In the genomic region with DNA sequence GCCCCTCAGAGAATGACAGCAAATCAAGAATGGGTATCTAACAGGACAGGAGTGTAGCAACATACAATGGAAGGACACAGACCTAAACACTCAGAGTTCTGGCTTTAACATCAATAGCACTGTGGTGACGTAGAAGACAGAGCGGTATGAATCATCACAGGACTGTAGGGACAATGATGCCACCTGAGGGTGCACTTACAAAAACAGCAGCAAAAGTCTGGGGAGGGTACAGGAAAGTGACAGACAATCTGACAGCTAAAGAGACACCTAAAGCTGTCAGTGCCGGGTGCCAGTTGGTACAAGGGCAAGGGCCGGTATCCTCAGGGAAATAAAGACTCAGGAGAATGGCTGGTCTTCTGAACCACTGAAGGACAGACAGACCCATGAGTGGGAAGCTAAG, we compare ENCODE assay signal across 23 mouse cellular contexts.
A peak's percentile ranks its signal among the peaks of the same experiment; 100 is the strongest.
DNase-seq lines count a peak whose midpoint lies in the region; ATAC-seq and TF ChIP-seq lines count a peak whose summit lies in the region.
"Had no signal": no experiment of that assay in that cellular context is flagged by ENCODE, and none has a peak within 500 bp of the region (broad histone marks: within the 10 kb centered on the region; RNA-seq: fewer than 3 reads in every experiment).

No protein-coding gene starts in this region.

- H3K27me3 ChIP-seq in cerebellum, adult 2 months (ENCODE audit: control insufficient read depth, insufficient read depth, low read length), result no peaks in the 10 kb centered on the region
- no peaks in the 10 kb centered on the region for H3K27me3 ChIP-seq in hindbrain, embryonic 10.5 days (ENCODE audit: insufficient read depth, poor library complexity, severe bottlenecking)
- H3K27me3 ChIP-seq in hindbrain, embryonic 14.5 days (ENCODE audit: control insufficient read depth, insufficient read depth, low read length), result no peaks in the 10 kb centered on the region
- no peaks in the 10 kb centered on the region for H3K27me3 ChIP-seq in lung, postnatal 0 days (replicated peaks; ENCODE audit: insufficient read depth, low read length)
- H3K27me3 ChIP-seq: limb, embryonic 13.5 days; liver, embryonic 13.5 days; neural tube, embryonic 13.5 days; stomach, embryonic 15.5 days had no signal

- no peak for TF ChIP-seq EP300 in lung, postnatal 0 days (IDR thresholded peaks at IDR 0.05)

- H3K4me3 ChIP-seq in cerebellum, adult 2 months (replicated peaks; ENCODE audit: insufficient read depth, low read depth, low read length), result no peak overlapping the region
- no peak overlapping the region for H3K4me3 ChIP-seq in hindbrain, embryonic 10.5 days
- H3K4me3 ChIP-seq in hindbrain, embryonic 14.5 days (replicated peaks; ENCODE audit: low read length), result no peak overlapping the region
- no peak overlapping the region for H3K4me3 ChIP-seq in lung, postnatal 0 days (ENCODE audit: low read depth, low read length)
- H3K4me3 ChIP-seq: heart, embryonic 10.5 days; limb, embryonic 13.5 days; liver, embryonic 13.5 days; megakaryocyte, embryonic 14.5 days; neural tube, embryonic 13.5 days; stomach, embryonic 15.5 days had no signal

- no peak for TF ChIP-seq CTCF in cerebellum, adult 2 months (IDR thresholded peaks at IDR 0.05; ENCODE audit: borderline replicate concordance, insufficient read depth, low read depth, low read length)
- TF ChIP-seq CTCF in lung, postnatal 0 days (IDR thresholded peaks at IDR 0.05), result no peak

- H3K27ac ChIP-seq in cerebellum, adult 2 months (ENCODE audit: insufficient read depth, low read length), result peak overlapping the region; percentile 85
- H3K27ac ChIP-seq in hindbrain, embryonic 10.5 days, result peak overlapping the region; percentile 62
- H3K27ac ChIP-seq in hindbrain, embryonic 14.5 days, result no peak overlapping the region
- H3K27ac ChIP-seq in lung, postnatal 0 days (ENCODE audit: low read length), result no peak overlapping the region
- H3K27ac ChIP-seq: heart, embryonic 10.5 days; limb, embryonic 13.5 days; liver, embryonic 13.5 days; neural tube, embryonic 13.5 days; stomach, embryonic 15.5 days had no signal

- WGBS in cerebellum, adult 2 months, result 11% methylated on average over 4 of the region's 4 CpGs
- 83% methylated on average over 4 of the region's 4 CpGs for WGBS in hindbrain, embryonic 10.5 days
- WGBS in hindbrain, embryonic 14.5 days, result 83% methylated on average over 4 of the region's 4 CpGs
- 79% methylated on average over 4 of the region's 4 CpGs for WGBS in lung, postnatal 0 days

- DNase-seq in cerebellum, adult 2 months, result peak in 1 of 2 experiments; percentile 72
- no peak for DNase-seq in cerebellum, adult 11 months
- DNase-seq in hindbrain, embryonic 10.5 days (ENCODE audit: low spot score), result no peak
- no peak for DNase-seq in hindbrain, embryonic 14.5 days (ENCODE audit: low spot score)
- no peak for DNase-seq in lung, postnatal 0 days (ENCODE audit: low spot score)
- DNase-seq in lung, postnatal 36 days, result no peak
- no peak for DNase-seq in spleen, adult 18-20 months
- DNase-seq in ovary, postnatal 36 days (ENCODE audit: low spot score), result no peak
- DNase-seq: adrenal gland, postnatal 10 days; gastrocnemius, postnatal 10 days; kidney, adult 9 months; kidney, postnatal 14 days; liver, embryonic 13.5 days; lung, adult 2 months; midbrain, embryonic 14.5 days; thymus, adult 18-20 months; thymus, postnatal 4 days had no signal

- H3K9ac ChIP-seq in hindbrain, embryonic 14.5 days, result no peak overlapping the region
- no peak overlapping the region for H3K9ac ChIP-seq in lung, postnatal 0 days (replicated peaks; ENCODE audit: low read depth)
- H3K9ac ChIP-seq: limb, embryonic 13.5 days; liver, embryonic 13.5 days; neural tube, embryonic 13.5 days; stomach, embryonic 15.5 days had no signal

- no peak overlapping the region for H3K4me2 ChIP-seq in hindbrain, embryonic 14.5 days (replicated peaks)
- H3K4me2 ChIP-seq in lung, postnatal 0 days (replicated peaks; ENCODE audit: low read depth, low read length), result no peak overlapping the region
- H3K4me2 ChIP-seq: limb, embryonic 13.5 days; liver, embryonic 13.5 days; neural tube, embryonic 13.5 days; stomach, embryonic 15.5 days had no signal

- H3K9me3 ChIP-seq in hindbrain, embryonic 10.5 days, result no peaks in the 10 kb centered on the region
- no peaks in the 10 kb centered on the region for H3K9me3 ChIP-seq in hindbrain, embryonic 14.5 days (ENCODE audit: control insufficient read depth, low read length)
- no peaks in the 10 kb centered on the region for H3K9me3 ChIP-seq in lung, postnatal 0 days (ENCODE audit: low read length)
- H3K9me3 ChIP-seq: heart, embryonic 10.5 days; limb, embryonic 13.5 days; liver, embryonic 13.5 days; megakaryocyte, embryonic 14.5 days; neural tube, embryonic 13.5 days; stomach, embryonic 15.5 days had no signal

- no peak for ATAC-seq in hindbrain, embryonic 14.5 days (ENCODE audit: low FRiP score)
- ATAC-seq in lung, postnatal 0 days, result peak; percentile 35; the same call in 1 of the 2 replicates
- ATAC-seq: intestine, embryonic 16.5 days had no signal

- TF ChIP-seq POLR2A in cerebellum, adult 2 months (IDR thresholded peaks at IDR 0.05; ENCODE audit: borderline replicate concordance, insufficient read depth, low read length), result no peak

- peaks cover 58% of the 10 kb centered on the region for H3K36me3 ChIP-seq in hindbrain, embryonic 10.5 days
- no peaks in the 10 kb centered on the region for H3K36me3 ChIP-seq in hindbrain, embryonic 14.5 days (replicated peaks; ENCODE audit: control insufficient read depth, insufficient read depth)
- H3K36me3 ChIP-seq in lung, postnatal 0 days (ENCODE audit: insufficient read depth, low read length), result no peaks in the 10 kb centered on the region
- H3K36me3 ChIP-seq: heart, embryonic 10.5 days; stomach, embryonic 15.5 days had no signal

- H3K4me1 ChIP-seq in cerebellum, adult 2 months (ENCODE audit: control insufficient read depth, insufficient read depth, low read length), result peaks cover 31% of the 10 kb centered on the region
- peaks cover 57% of the 10 kb centered on the region for H3K4me1 ChIP-seq in hindbrain, embryonic 10.5 days (replicated peaks)
- H3K4me1 ChIP-seq in hindbrain, embryonic 14.5 days (replicated peaks; ENCODE audit: control insufficient read depth, insufficient read depth, low read length), result peaks cover 15% of the 10 kb centered on the region
- H3K4me1 ChIP-seq in lung, postnatal 0 days (ENCODE audit: insufficient read depth, low read depth, low read length), result no peaks in the 10 kb centered on the region
- H3K4me1 ChIP-seq: megakaryocyte, embryonic 14.5 days had no signal

Comparison
In these comparisons a context has a peak if more than half of its experiments do, and no peak if none do; other contexts are left out.
1. H3K27ac ChIP-seq: peak in cerebellum, adult 2 months (single experiment) and hindbrain, embryonic 10.5 days (single experiment); none in hindbrain, embryonic 14.5 days (single experiment) and lung, postnatal 0 days (single experiment).